Mouse (Mus musculus) urinary bladder, postnatal 14 days (tissue): ENCODE data around the gene Sacm1l.

Source experiments
- DNase-seq: peaks from one replicate; pipeline ENCODE4 v3.0.0; 2021; ENCODE audit warnings: low spot score

The Sacm1l gene

DNA sequence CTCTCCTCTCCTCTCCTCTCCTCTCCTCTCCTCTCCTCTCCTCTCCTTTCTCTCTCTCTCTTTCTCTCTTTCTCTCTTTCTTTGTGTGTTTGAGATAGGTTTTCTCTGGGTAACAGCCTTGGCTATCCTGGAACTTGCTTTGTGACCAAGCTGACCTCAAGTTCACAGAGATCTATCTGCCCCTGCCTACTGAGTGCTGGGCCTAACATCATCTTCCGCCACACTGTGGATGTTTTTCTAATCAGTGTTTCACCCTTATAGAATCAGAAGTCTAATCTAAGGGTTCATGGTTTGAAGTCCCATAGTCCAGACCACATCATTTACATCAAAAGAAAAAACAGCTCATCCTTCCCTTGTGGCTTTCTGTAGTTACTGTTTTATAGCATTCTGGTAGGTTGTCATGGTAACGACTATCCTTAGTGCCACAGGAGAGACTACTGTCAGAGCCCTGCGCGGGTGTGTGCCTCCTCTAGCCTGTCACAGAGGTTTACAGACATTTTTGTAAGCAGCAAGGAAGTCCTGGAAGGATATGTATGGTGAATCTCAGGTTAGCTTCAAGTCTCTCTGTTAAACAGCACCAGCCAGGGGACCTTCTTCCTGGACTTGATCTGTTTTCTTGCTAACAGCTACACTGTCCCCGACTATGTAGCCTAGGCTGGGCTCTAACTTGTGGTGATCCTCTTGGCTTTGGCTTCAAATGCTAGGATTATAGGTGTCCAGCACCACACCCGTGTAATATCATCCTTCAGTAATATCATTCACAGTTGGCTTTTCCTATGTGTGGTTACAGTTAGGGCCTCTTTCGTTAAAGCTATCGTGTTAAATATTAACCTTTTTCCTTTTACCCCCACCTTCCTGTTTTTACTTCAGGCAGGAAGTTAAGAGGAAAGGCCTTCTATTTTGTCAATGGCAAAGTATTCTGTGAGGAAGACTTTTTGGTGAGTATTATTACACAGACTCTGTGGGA, 19.6 kb upstream of the Sacm1l start:
- DNase-seq: no peak

DNA sequence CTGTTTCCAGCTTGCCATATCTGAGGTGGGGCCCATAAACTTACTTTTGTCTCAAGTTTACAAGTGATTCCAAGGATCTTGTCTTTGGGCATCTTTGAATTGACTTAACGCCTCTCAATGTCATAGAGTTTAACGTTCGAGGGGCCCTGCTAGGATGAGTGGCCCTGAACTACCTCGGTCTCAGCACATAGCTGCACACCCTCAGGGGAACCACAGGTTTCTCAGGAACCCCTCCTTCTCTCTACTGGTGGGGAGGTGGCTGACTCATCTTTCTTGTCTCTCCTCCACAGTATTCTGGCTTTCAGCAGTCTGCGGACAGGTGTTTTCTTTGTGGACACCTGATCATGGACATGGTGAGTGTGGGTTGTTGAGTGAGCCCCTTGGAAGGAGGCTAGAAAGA, 18.6 kb upstream of the Sacm1l start:
- DNase-seq: no peak

GRCm38 (mm10) chr9:123512482-123512881, 17.1 kb upstream of the Sacm1l start:
- DNase-seq: no peak

DNA sequence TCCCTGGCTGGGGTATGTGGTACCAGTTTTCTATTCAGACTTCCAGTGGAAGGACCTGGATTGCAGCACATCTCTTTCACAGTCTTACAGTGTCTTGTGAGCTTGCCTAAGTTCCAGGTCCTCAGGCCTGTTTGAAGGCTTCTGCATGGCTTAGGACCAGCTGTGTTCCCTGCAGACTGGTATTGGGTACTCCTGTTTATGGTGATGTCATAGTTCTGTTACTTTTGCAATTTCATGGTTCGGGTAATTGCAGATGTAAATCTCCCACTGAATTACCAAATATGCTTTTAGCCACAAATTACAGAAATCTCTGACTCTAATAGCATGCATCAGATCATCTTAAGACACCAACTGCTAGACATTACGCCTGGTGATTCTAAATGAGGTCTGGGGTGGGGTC, 14.5 kb upstream of the Sacm1l start:
- DNase-seq: no peak

DNA sequence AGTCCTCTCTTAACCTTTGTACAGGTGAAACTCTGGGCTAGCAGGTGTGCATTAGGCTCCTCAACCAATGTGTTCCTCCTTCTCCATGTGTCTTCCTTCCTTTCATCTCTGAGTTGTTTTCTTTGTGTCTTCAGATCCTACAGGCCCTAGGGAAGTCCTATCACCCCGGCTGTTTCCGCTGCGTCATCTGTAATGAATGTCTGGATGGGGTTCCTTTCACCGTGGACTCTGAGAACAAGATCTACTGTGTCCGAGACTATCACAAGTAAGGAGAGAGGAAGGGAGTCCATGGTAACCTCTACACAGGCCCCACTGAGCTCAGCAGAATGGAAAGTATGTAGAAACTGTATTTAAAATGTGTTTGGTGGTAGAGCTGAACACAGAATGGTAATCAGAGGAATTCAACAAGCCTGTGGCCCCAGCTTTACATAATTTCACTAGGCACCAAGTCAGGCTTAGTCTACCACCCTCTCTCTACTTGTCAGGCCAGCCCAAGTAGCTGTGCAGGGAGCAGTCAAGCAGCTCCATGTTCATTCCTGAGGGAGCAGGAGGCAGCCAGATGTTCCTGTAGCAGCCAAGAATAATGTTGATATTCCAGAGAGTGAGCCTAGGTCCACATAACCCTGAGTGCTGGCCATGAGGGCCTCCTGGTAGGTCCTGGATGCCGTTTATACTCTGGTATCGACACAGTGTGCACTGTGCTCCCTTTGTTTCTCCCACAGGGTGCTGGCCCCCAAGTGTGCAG, 12.7 kb upstream of the Sacm1l start:
- no peak for DNase-seq

- no peak for DNase-seq
Measured at GRCm38 (mm10) chr9:123518969-123519894, 10.3 kb upstream of the Sacm1l start.

DNA sequence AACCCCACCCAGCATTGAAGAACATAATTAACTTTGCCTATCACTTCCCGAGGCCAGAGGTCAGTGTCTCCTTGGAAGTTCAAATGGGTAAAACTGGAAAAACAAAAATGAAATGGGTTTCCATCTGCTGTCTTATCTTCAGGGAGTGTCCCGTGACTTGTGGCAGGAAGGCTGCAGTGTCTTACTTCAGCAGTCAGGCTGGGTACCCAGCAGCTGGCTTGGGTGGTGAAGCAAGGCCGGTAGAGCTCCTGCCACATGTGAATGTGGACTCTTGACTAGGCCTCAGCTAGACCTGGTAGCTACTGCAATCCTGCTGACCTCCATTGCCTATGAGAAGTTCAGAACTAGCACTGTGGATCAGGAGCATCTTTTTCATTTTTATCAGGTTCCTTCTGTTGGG, 8.8 kb upstream of the Sacm1l start:
- no peak for DNase-seq

DNA sequence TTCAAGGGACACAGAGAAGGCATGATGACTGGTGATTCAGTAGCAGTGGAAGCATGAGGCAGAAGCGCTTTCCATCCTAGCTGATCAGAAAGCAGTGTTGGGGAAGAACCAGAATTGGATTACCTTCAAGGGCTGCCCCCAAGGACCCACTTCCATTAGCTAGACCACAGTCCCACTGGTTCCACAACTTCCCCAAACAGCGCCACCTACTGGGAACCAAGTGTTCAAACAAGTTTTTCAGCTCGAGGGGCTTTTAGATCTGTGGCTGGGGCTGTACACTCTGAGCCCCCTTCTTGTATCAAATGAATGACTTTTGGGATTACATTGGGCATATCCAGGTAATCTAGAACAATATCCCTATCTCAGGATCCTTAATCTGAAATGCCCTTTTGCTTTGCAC, 5.9 kb upstream of the Sacm1l start:
- DNase-seq: no peak

GRCm38 (mm10) chr9:123525095-123525494, 4.5 kb upstream of the Sacm1l start:
- DNase-seq: peak; percentile 73

GRCm38 (mm10) chr9:123526502-123526901, 3.1 kb upstream of the Sacm1l start:
- DNase-seq: no peak

GRCm38 (mm10) chr9:123528087-123528925, 1.3 kb upstream of the Sacm1l start:
- no peak for DNase-seq

GRCm38 (mm10) chr9:123528926-123529295, 648 bp upstream of the Sacm1l start:
- DNase-seq: peak; percentile 36

DNA sequence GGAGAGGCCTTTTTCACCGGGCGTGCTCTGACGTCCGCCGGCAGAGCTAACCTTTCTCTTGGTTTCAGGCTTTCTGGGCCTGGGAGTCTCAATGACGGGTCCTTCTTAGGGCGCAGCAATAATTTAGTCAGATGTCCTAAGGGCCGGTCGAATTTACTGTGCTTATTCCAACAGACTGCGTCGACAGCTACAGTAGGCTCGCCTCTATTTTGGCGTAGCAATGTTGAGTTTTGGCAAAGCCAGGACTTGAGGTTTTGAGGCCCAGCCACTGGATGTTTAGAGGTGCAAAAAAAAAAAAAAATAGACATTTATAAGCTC, 558 bp downstream of the Sacm1l start:
- DNase-seq: no peak

DNA sequence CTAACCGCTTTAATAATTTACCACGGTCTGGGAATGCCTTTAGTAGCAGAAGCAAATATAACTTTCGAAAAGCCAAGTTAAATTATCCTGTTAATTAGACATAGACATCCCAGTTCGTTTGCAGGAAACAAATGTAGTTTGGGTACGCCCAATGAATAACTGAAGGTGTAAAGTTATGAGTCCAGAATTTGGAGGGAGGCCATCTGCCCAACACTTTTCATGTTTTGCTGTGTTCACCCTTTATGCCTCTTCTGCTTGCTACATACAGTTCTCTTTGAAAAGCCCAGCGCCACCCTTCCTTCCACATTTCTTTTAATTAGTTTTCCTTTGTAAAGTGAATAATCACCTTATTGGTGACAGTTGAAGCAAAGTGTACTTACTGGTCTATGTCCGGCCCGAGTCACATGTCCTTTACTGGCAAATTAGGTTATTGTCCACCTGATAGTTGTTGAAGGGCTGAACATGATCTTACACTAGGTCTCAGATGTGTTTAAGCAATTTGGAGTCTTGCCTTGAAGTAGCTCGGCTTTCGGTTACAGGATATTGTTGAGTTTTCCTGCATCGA, 1.1 kb downstream of the Sacm1l start:
- DNase-seq: no peak

DNA sequence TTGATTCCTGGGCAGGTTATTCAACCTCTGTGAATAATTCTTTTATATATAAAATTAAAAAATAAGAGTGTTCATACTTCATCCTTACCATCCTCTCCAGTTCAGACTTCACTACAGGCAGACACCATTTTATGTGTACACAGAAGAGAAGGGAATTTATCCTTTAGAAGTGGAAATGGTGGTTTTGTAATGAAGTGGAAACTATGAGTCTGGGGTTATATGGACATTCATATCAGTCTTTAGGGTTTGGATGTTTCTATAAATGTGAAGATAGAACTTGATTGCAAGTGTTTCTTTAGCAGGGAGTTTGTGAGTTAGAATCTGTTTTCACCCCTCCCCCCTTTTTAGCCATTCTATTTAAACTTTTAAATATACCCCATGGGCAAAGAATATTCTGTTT, 1.7 kb downstream of the Sacm1l start:
- no peak for DNase-seq

- DNase-seq: no peak
Measured at GRCm38 (mm10) chr9:123536613-123537012, 7.1 kb downstream of the Sacm1l start.

- no peak for DNase-seq
Measured at GRCm38 (mm10) chr9:123538189-123538588, 8.6 kb downstream of the Sacm1l start.

- DNase-seq: no peak
Measured at GRCm38 (mm10) chr9:123539093-123539492, 9.5 kb downstream of the Sacm1l start.

- DNase-seq: no peak
Measured at GRCm38 (mm10) chr9:123539823-123540222, 10.3 kb downstream of the Sacm1l start.

DNA sequence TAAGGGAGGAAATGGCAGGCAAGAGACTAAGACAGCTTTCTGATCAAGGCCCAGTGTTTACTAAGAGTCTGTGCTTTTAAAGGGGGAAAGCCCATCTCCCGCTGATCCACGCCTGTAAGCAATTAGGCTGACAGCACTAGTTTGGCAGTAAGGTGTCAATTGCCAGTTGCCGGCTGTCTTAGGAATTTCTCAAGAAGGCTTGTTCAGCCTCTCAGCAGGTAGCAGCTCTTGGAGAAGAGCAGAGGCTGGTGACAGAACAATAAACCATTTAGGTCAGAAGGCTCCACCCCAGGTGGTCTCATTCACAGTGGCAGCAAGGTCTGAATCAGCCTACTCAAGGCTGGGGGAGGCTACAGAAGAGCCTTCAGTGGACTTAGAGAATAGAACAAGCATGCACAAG, 25.0 kb downstream of the Sacm1l start:
- DNase-seq: no peak
